Mouse (Mus musculus) heart, adult 8-10 months (tissue): ENCODE data around the gene Arrb1. TPM values are rescaled to one million over a fixed set of nuclear protein-coding genes. Genes with fewer than 3 reads are reported as not detected.
A peak's percentile ranks its signal among the peaks of the same experiment; 100 is the strongest.

Experiments used
- DNase-seq: peaks from one replicate; pipeline ENCODE4 v3.0.0; 2022; ENCODE audit warnings: low spot score
- microRNA-seq: library from miRNA; unstranded; fragments of <30 nt; microRNA quantifications from one replicate; pipeline ENCODE4 v1.2.0, GENCODE M21; 2022
- total RNA-seq, 4 experiments: library from RNA; stranded (reverse); gene quantifications; 2 replicates each; pipeline ENCODE4 v1.2.4; 2022

The Arrb1 gene
- total RNA-seq, 4 experiments from 2014 or later: 16.2 to 28.4 (median 19.5) TPM

GRCm38 (mm10) chr7:99632286-99632685 lies 97.0 kb downstream of the Arrb1 start:
- DNase-seq: no peak

- DNase-seq: peak; percentile 26
Measured at GRCm38 (mm10) chr7:99633966-99634665, 98.8 kb downstream of the Arrb1 start.

DNA sequence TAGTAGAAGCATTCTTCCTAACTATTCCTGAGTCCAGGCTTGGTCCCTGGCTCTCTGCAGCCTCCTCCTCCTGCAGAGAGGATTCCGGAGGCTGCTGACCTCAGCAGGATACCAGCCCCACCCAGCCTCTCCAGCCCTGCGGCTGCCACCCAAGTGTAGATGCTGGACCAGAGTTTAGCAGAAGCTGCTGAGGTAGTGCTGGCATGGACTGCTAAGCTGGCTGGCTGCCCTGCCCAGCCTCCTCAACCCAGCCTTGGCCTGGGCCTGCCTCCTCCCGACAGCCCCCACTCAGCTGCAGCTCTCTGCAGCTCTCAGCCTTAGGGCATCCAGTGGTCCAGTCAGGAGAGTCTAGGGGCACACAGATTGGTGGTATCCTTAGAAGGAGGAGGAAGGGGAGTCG lies 106.0 kb downstream of the Arrb1 start:
- no peak for DNase-seq

- no peak for DNase-seq
Measured at GRCm38 (mm10) chr7:99642078-99642477, 106.8 kb downstream of the Arrb1 start.

- DNase-seq: no peak
Measured at GRCm38 (mm10) chr7:99644701-99645100, 109.4 kb downstream of the Arrb1 start.

DNA sequence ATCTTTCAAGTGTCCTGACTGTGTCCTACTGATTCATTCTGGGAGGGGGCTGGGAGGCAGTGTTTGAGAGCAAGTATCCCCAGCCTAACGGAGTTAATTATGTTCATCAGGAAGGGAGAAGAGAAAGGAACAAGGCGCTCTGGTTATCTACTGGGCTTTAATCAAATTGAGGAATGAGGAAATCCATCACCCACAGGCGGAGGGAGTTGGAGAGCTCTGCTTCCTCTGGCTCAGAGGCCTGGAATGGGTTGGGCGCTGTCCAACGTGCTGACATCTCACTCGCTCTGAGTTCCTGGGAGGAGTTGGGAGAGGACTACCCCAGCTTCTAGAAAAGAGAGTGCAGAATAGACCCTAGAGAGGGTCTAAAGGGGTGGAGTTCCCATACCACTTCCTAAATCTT lies 113.4 kb downstream of the Arrb1 start:
- DNase-seq: peak; percentile 64

DNA sequence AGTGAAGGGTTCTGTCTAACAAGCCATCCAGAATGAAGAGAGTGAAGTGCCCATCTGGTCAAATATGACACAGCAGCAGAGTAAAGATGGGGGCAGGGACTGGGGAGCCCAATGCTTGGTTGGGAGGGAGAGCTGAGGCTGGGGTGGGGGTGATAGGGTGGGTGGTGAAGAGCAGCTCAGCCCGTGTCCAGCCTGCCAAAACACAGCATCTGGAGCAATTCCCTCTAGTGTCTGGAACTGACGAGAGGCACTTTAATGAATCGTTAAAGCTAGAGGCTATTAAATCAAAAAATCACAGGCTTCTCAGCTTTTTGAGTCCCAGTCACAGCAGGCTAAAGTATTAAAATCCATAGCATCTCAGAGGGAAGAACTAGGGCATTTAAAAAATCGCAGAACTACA lies 114.3 kb downstream of the Arrb1 start:
- no peak for DNase-seq

DNA sequence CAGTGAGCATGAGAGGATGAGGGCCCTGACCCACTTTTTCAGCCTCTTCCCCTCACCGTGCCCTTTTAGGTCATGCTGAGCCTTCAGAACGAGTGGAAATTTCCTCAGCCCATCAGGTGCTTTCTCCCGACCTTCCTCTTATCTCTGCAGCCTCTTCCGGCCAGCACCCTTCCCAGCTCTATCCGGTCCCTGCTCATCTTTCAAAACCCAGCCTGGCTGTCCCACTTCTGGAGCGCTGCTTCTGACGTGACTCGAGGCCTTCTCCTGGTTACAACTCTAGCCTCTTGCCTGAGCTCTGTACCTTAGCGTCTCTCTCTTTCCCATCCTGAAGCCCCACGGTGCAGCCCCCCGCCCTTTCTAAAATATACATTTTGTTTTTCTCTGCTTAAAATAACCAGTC lies 119.0 kb downstream of the Arrb1 start:
- DNase-seq: no peak

Small RNA genes lying within 50 kb of the gene (microRNA-seq; reads per million reads assigned to microRNA genes)
- 41.2 reads per million, percentile 46 among the genes with 10 or more reads in this experiment for gene Mir326

Other genes starting within 250 kb of the Arrb1 start
- 100 to 1,000 TPM; 129 to 268 (median 205) TPM for gene Serpinh1, start 182.2 kb upstream of the Arrb1 start, total RNA-seq
- 10 to 100 TPM; 19.7 to 30.7 (median 24.3) TPM for gene Gdpd5, start 154.1 kb upstream of the Arrb1 start, total RNA-seq
- gene Klhl35, start 69.5 kb upstream of the Arrb1 start, total RNA-seq: not detected
- 100 to 1,000 TPM; 305 to 381 (median 333) TPM for gene Rps3, start 51.7 kb upstream of the Arrb1 start, total RNA-seq
- gene Tpbgl, start 91.6 kb downstream of the Arrb1 start, total RNA-seq: 1 to 10 TPM; 2.8 to 3.4 (median 3.1) TPM
- gene Slco2b1, start 175.9 kb downstream of the Arrb1 start, total RNA-seq: 1 to 10 TPM; 8.3 to 9.1 (median 8.9) TPM
- gene Olfr520, start 194.8 kb downstream of the Arrb1 start, total RNA-seq: under 1 TPM in 1 of 4 experiments, not detected in 3; 0.44 TPM
- gene Olfr521, start 228.0 kb downstream of the Arrb1 start, total RNA-seq: not detected